Mouse (Mus musculus) spleen, postnatal 0 days (tissue): ENCODE results near the gene Gpr176. TPM values are rescaled to one million over a fixed set of nuclear protein-coding genes. Genes with fewer than 3 reads are reported as not detected.

Experiments
- polyA plus RNA-seq: library from polyadenylated mRNA; unstranded; fragments of >200 nt; fragmentation: Nextera tagmentation; extraction: Ambion mirVana; gene quantifications from 2 replicates; pipeline ENCODE4 v1.2.1, GENCODE M21; 2015

Gene Gpr176
- 0.32 and 0.34 TPM in 2 replicates for polyA plus RNA-seq

GRCm38 (mm10) chr2:118372901-118373571 is at the start of gene Gpr176:
Gpr176 (minus strand) TSS chr2:118373419.

GRCm38 (mm10) chr2:118388341-118389335 is 15.4 kb upstream of the Gpr176 start, which contains the start of gene Eif2ak4:
Eif2ak4 (plus strand) TSS chr2:118388618.

GRCm38 (mm10) chr2:118256621-118257053 is 116.6 kb downstream of the Gpr176 start, which contains the start of gene Fsip1:
Fsip1 (minus strand) TSS chr2:118256966.

Other genes starting within 250 kb of the Gpr176 start
- not detected in 2 replicates for gene Fsip1, start 116.5 kb downstream of the Gpr176 start, polyA plus RNA-seq
- 4.0 and 4.8 TPM in 2 replicates for gene Eif2ak4, start 15.2 kb upstream of the Gpr176 start, polyA plus RNA-seq
- 137 and 161 TPM in 2 replicates for gene Srp14, start 106.3 kb upstream of the Gpr176 start, polyA plus RNA-seq
- gene Bmf, start 176.3 kb upstream of the Gpr176 start, polyA plus RNA-seq: 1.2 and 2.1 TPM in 2 replicates
- 41.6 and 42.6 TPM in 2 replicates for gene Bub1b, start 224.8 kb upstream of the Gpr176 start, polyA plus RNA-seq